Mouse (Mus musculus) liver, embryonic 16.5 days (tissue): ENCODE results near the gene Psrc1. TPM values are rescaled to one million over a fixed set of nuclear protein-coding genes. Genes with fewer than 3 reads are reported as not detected.

Experiments
- ATAC-seq: fragments of 200-750 bp; cut with Nextera tagmentation; 2 replicates; pipeline ENCODE4 v1.8.0; 2017; ENCODE audit warnings: low read depth, mild to moderate bottlenecking, moderate number of reproducible peaks, moderate library complexity
- H3K27ac ChIP-seq: fragments of 300-500 bp; sonication (generic); 2 replicates; pipeline ENCODE4 v1.5.1; 2014; ENCODE audit warnings: mild to moderate bottlenecking, low read length
- H3K27me3 ChIP-seq: fragments of 300-500 bp; sonication (generic); 2 replicates; pipeline ENCODE4 v1.6.1; 2014; ENCODE audit warnings: low read depth, low read length, mixed read lengths; ENCODE audit not compliant: control insufficient read depth, insufficient read depth
- H3K36me3 ChIP-seq: fragments of 300-500 bp; sonication (generic); 2 replicates; pipeline ENCODE4 v1.6.1; 2014; ENCODE audit warnings: mild to moderate bottlenecking; ENCODE audit not compliant: control insufficient read depth, insufficient read depth
- H3K4me1 ChIP-seq: fragments of 300-500 bp; sonication (generic); 2 replicates; pipeline ENCODE4 v1.6.1; 2014; ENCODE audit warnings: low read depth, low read length, mixed read lengths; ENCODE audit not compliant: control insufficient read depth
- H3K4me2 ChIP-seq: fragments of 300-500 bp; sonication (generic); 2 replicates; pipeline ENCODE4 v1.6.1; 2014; ENCODE audit warnings: low read depth, low read length, mixed read lengths
- H3K4me3 ChIP-seq: fragments of 300-500 bp; sonication (generic); 2 replicates; pipeline ENCODE4 v1.5.1; 2014; ENCODE audit warnings: low read depth, mild to moderate bottlenecking, low read length
- H3K9ac ChIP-seq: fragments of 300-500 bp; sonication (generic); 2 replicates; pipeline ENCODE4 v1.6.1; 2014; ENCODE audit warnings: low read depth, low read length
- H3K9me3 ChIP-seq: fragments of 300-500 bp; sonication (generic); replicated peaks from 2 replicates; pipeline ENCODE4 v1.6.1; 2016; ENCODE audit warnings: low read length; ENCODE audit not compliant: control insufficient read depth
- WGBS: fragments of 180-500 bp; shearing (Covaris S2); extraction: QIAGEN DNeasy Blood & Tissue Kit; methylation state at CpG from one replicate; pipeline ENCODE4 v1.1.7; 2014; ENCODE audit not compliant: insufficient replicate concordance; 5-methylcytosine and 5-hydroxymethylcytosine counted together
- polyA plus RNA-seq: library from polyadenylated mRNA; unstranded; fragments of >200 nt; fragmentation: Nextera tagmentation; extraction: Ambion mirVana; gene quantifications from 2 replicates; pipeline ENCODE4 v1.2.1, GENCODE M21; 2015

The Psrc1 gene
- polyA plus RNA-seq, 1 experiment from 2014 or later = 12.0 TPM

DNA sequence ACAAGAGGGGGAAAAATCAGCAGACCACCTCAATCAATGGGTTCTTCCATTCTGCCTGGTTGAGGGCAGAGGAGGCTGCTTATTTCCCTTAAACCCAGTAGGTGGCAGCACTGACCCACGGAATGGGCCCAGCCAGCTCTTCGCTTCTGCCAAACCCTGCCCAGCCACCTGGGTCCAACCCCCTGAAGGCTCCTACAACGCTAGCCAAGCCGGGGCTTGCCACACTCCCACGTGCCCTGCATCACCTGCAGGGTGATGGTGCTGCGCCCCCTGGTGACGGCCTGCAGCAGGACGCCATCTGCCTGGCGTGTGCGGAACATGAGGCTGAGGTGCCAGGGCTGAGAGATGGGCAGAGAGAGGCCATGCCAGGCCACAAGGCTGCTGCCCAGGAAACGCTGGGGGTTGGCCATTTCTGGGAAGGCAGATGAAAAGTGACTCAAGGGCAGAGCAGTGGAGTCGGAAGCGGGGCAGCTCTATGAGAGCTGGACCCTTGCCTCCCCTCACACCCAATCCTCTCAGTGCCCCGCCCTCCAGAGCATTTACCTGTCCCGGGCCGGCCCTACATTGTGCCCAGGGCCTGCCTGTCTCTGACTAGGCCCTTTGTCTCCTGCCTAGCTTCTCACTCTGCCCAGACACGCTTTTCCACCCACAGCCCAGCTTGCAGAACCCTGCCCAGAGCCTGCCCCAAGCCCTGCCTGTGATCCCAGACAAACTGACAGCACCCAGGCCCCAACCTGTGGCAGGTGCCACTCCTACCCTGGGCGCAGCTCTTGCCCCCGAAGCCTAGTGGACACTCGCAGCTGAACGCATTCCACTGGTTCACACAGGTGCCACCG is 18.3 kb downstream of the Psrc1 start:
- ATAC-seq = peak; percentile 72
- H3K9me3 ChIP-seq = no peaks in the 10 kb centered on the region
- no peak overlapping the region for H3K4me3 ChIP-seq
- no peak overlapping the region for H3K4me2 ChIP-seq
- peaks cover 2% of the 10 kb centered on the region; the same call in 1 of the 2 replicates for H3K4me1 ChIP-seq
- H3K27ac ChIP-seq = no peak overlapping the region
- 31% methylated on average over 22 of the region's 22 CpGs for WGBS
- no peaks in the 10 kb centered on the region for H3K36me3 ChIP-seq
- no peak overlapping the region for H3K9ac ChIP-seq
- H3K27me3 ChIP-seq = no peaks in the 10 kb centered on the region

DNA sequence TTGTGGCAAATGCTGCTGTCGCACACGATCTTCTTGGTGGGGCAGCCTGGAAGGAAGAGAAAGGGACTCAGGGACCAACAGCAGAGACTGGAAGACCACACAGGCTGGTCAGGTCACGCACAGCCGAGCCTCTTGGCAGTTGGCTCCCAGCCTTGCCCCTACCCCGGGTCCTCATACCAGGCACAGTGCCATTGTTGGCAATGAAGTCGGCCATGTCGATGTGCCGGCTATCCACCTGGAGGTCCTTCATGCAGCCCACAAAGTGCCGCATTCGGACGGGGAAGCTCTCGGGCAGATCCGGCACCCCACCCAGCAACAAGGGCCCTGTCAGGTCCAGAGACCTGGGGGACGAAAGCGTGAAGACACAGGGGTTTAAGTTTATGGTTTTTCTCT is 18.9 kb downstream of the Psrc1 start:
- ATAC-seq = no peak
- no peak overlapping the region for H3K4me2 ChIP-seq
- H3K27me3 ChIP-seq = no peaks in the 10 kb centered on the region
- no peak overlapping the region for H3K9ac ChIP-seq
- WGBS = 84% methylated on average over 15 of the region's 15 CpGs
- H3K9me3 ChIP-seq = no peaks in the 10 kb centered on the region
- no peak overlapping the region for H3K4me3 ChIP-seq
- no peaks in the 10 kb centered on the region for H3K36me3 ChIP-seq
- H3K4me1 ChIP-seq = peaks cover 2% of the 10 kb centered on the region; the same call in 1 of the 2 replicates
- no peak overlapping the region for H3K27ac ChIP-seq

DNA sequence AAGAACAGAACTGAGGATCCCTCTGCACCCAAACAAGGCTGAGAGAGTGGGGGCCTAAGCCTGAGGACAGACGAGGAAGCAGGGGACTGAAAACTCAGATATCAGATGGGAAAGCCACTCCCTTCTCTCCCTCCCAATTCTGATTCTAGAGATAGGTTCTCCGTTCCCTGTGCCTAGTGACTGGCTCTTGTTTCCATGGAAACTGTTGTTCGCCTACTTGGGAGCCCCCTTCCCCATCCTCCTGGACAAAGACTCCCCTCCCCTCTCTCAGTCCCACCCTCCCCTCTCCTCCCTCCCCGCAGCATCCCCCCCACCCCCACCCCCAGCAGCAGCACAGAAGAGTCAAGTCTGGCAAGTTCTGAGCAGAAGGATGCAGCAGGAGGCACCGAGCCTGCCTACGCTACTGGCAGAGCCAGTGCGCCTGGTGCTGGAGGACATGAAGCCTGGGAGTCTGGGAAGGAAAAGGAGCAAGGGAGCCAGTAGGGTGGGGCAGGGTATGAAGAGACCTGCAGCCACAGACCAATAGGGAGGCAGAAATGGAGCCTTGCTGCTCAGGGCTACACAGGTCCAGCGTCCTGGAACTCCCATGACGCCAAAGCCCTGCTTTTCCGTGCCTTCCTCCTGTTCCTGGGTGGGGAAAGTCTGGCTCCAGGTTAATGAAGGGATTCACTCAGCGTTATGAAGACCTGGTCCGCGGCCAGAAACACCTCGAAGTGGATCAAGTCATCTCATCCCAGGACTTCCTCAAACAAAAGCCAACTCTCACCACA is 22.1 kb downstream of the Psrc1 start:
- Histone ChIP-seq H3K4me3 (no peak overlapping the region), H3K27me3 (no peaks in the 10 kb centered on the region), H3K9ac (no peak overlapping the region), H3K36me3 (no peaks in the 10 kb centered on the region), H3K27ac (no peak overlapping the region), H3K4me1 (peaks cover 2% of the 10 kb centered on the region; the same call in 1 of the 2 replicates), H3K9me3 (no peaks in the 10 kb centered on the region), H3K4me2 (no peak overlapping the region)
- WGBS = 53% methylated on average over 14 of the region's 14 CpGs
- no peak for ATAC-seq

DNA sequence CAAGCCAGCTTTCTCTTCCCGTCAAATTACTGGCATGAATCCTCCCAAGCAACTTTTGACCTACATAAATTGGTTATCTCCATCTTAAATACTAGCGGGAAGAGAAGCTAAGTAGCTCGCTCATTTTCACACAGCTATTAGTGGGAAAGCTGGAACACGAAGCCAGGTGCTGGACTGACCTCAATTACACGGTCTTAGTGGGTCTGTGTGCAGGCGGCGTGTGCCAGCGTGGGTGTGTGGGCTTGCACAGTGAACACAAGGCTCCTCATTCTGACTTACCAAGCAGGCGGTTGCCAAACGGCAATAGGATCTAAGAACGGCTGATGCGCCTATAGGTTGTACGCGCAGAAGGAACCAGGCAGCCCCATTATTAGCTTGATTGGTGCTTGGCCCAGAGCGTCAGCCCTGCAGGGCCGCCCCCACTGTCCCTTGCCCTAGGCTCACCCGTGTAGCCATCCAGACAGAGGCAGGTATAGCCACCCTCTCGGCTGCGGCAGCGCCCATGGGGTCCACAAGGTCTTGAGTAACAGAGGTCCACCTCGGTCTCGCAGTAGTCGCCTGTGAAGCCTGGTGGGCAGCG is 22.8 kb downstream of the Psrc1 start:
- Histone ChIP-seq H3K4me1 (peaks cover 2% of the 10 kb centered on the region; the same call in 1 of the 2 replicates), H3K36me3 (no peaks in the 10 kb centered on the region), H3K4me2 (no peak overlapping the region), H3K9me3 (no peaks in the 10 kb centered on the region), H3K27ac (no peak overlapping the region), H3K4me3 (no peak overlapping the region), H3K9ac (no peak overlapping the region), H3K27me3 (no peaks in the 10 kb centered on the region)
- WGBS = 78% methylated on average over 24 of the region's 24 CpGs
- no peak for ATAC-seq

DNA sequence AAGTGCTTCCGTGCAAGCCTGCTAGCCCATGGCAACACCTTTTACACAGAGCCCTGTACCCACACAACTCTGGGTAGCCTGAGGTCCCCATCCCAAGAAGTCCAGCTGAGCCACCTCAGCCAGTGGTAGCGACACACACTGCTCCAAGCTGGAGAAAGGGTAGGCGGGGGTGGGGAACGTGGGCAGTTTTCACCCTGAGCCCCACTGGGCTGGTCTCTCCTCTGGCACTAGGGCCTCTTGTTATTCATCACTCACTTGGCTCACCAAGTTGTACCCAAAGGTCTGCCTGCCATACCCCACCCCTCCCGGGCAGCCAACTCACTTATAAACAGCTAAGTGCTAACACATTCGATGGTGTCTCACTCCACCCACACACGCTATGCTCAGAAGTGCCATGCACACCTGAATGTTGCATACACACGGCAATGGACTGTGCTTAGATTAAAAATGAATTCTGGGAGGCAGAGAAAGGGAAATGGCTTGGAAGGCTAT is 24.9 kb downstream of the Psrc1 start:
- H3K36me3 ChIP-seq = no peaks in the 10 kb centered on the region
- no peaks in the 10 kb centered on the region for H3K4me1 ChIP-seq
- no peak overlapping the region for H3K4me3 ChIP-seq
- no peaks in the 10 kb centered on the region for H3K27me3 ChIP-seq
- no peak overlapping the region for H3K27ac ChIP-seq
- H3K9ac ChIP-seq = no peak overlapping the region
- ATAC-seq = no peak
- peaks cover 6% of the 10 kb centered on the region; the same call in 1 of the 2 replicates for H3K9me3 ChIP-seq
- WGBS = 77% methylated on average over 8 of the region's 8 CpGs
- no peak overlapping the region for H3K4me2 ChIP-seq

DNA sequence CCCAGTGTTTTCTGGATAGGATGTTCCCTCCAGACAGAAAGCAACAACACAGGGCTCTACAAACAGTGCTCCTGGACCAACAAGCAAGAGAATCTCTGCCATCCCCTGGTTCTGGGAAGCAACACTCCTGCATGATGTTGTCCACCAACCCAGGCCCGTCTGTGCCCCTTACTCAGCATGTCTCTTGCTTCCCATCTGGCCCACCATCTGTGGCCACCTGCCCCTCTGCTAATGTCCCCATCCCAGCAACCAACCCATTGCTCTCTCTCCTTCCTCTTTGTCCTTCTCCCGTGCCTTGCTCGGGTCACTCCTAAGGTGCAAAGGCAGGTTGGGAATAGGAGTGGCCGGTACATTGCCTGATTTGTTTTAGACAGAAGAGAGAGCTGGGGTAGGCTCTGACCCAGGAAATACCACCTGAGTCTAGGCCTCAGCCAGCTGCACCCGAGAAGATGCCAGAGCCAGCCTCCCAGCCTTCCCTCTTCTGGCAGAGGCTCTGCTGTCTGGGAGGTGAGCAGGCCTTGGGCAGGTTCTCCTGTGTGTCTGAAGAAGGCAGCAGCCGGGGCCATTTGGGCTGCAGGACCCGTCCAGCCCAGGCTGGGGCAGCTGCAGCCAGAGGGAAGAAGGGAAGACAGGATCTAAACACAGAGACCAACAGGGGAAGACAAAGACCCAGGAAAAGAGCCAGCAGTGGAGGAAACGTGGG is 26.2 kb downstream of the Psrc1 start:
- no peak overlapping the region for H3K9ac ChIP-seq
- no peak overlapping the region for H3K27ac ChIP-seq
- no peaks in the 10 kb centered on the region for H3K4me1 ChIP-seq
- no peak for ATAC-seq
- peaks cover 8% of the 10 kb centered on the region; the same call in 1 of the 2 replicates for H3K9me3 ChIP-seq
- no peaks in the 10 kb centered on the region for H3K36me3 ChIP-seq
- peaks cover 3% of the 10 kb centered on the region for H3K27me3 ChIP-seq
- whole genome bisulfite sequencing = 57% methylated on average over 8 of the region's 8 CpGs
- H3K4me2 ChIP-seq = no peak overlapping the region
- no peak overlapping the region for H3K4me3 ChIP-seq

DNA sequence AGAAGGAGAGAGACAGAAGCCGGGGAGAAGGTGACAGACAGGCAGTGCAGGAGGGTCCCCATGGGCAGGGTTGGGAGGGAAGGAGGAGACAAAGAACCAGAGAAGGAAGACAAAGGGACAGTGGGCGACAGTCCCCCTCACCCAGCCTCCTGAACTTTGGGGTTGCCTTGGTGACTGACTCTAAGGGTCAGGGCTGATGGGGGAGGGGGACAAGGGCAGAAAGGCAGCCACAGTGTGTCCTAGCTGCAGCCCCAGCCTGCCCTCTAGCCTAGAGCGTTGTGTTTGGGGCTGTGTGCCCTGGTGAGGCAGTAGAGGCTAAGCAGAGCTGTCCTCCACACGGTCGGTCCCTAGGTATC is 26.7 kb downstream of the Psrc1 start:
- no peaks in the 10 kb centered on the region for H3K36me3 ChIP-seq
- WGBS = 46% methylated on average over 5 of the region's 5 CpGs
- ATAC-seq = no peak
- no peak overlapping the region for H3K4me2 ChIP-seq
- H3K4me3 ChIP-seq = no peak overlapping the region
- peaks cover 8% of the 10 kb centered on the region; the same call in 1 of the 2 replicates for H3K9me3 ChIP-seq
- no peak overlapping the region for H3K27ac ChIP-seq
- peaks cover 9% of the 10 kb centered on the region for H3K27me3 ChIP-seq
- no peak overlapping the region for H3K9ac ChIP-seq
- H3K4me1 ChIP-seq = peaks cover under 1% of the 10 kb centered on the region; the same call in 1 of the 2 replicates

DNA sequence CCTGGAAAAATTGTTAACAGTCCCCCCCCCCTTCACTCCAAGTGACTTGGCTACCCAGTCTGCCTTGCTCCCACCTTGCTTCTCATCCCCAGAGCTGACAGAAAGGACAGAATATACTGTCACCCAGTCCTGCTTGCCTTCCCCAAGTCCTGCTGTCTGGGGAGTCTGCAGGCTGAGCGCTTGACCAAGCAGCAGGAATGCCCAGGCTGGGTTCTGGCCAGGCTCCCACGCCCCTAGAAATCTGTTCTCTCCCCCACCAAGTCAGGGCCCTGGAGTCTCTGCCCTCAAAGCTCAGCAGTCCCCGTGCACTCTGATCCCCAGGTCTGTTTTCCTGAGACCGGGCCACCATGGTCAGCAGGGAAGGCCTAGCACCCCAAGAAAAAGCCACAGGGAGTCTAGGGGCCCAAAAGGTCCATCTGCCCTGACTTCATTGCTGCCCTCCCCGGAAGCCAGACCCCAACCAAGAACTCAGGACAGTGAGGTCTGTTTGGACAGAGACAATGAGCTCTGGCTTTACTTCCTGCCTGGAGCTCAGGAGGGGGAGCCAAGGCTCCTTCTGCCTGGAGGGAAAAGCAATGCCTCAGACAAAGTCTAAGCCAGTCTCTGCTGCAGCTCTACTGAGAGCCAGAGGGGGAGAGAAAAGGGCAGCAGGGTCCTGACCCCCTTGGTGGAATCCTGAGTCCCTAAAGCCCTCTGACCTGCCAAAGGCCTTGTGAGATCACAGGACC is 27.6 kb downstream of the Psrc1 start:
- Histone ChIP-seq H3K4me1 (peaks cover 5% of the 10 kb centered on the region), H3K4me3 (no peak overlapping the region), H3K27me3 (peaks cover 17% of the 10 kb centered on the region), H3K4me2 (no peak overlapping the region), H3K27ac (no peak overlapping the region), H3K9ac (no peak overlapping the region), H3K36me3 (no peaks in the 10 kb centered on the region), H3K9me3 (peaks cover 8% of the 10 kb centered on the region; the same call in 1 of the 2 replicates)
- ATAC-seq = no peak
- 52% methylated on average over 5 of the region's 5 CpGs for WGBS
